Mouse (Mus musculus) gastrocnemius, adult 8-10 months (tissue): Measurements from ENCODE around the gene 2310033P09Rik. TPM values are rescaled to one million over a fixed set of nuclear protein-coding genes. Genes with fewer than 3 reads are reported as not detected.

ENCODE experiments used
- DNase-seq, 2 experiments: peaks; one replicate each; pipeline ENCODE4 v3.0.0; 2022; ENCODE audit warnings: low spot score in 2 of 2
- total RNA-seq, 4 experiments: library from RNA; stranded (reverse); gene quantifications; 2 replicates each; pipeline ENCODE4 v1.2.4; 2022

Gene 2310033P09Rik
- 1 to 10 TPM; 1.9 to 3.1 (median 2.5) TPM for total RNA-seq

- peak; percentile 80 to 88 for DNase-seq
These were observed at the start of gene 2310033P09Rik for GRCm38 (mm10) chr11:59208153-59208831. Gene 2310033P09Rik (plus strand): TSS chr11:59208321.

GRCm38 (mm10) chr11:59159099-59159498, 49.0 kb upstream of the 2310033P09Rik start:
- DNase-seq = no peak

- no peak for DNase-seq
These were observed 48.6 kb upstream of the 2310033P09Rik start for GRCm38 (mm10) chr11:59159558-59159957.

- DNase-seq = peak; percentile 31 to 61
These were observed 46.7 kb upstream of the 2310033P09Rik start for GRCm38 (mm10) chr11:59161398-59161797.

- no peak for DNase-seq
These were observed 45.5 kb upstream of the 2310033P09Rik start for GRCm38 (mm10) chr11:59162443-59163254.

GRCm38 (mm10) chr11:59163255-59164236, 44.6 kb upstream of the 2310033P09Rik start, which contains the start of gene Iba57:
Gene Iba57 (minus strand): TSS chr11:59163739.
- peak; percentile 97 to 99 for DNase-seq

GRCm38 (mm10) chr11:59164384-59164783, 43.7 kb upstream of the 2310033P09Rik start:
- DNase-seq = no peak

GRCm38 (mm10) chr11:59165616-59166241, 42.4 kb upstream of the 2310033P09Rik start:
- no peak for DNase-seq

GRCm38 (mm10) chr11:59169807-59170206, 38.3 kb upstream of the 2310033P09Rik start:
- no peak for DNase-seq

GRCm38 (mm10) chr11:59170549-59170948, 37.6 kb upstream of the 2310033P09Rik start:
- no peak for DNase-seq

- DNase-seq = no peak
These were observed 33.8 kb upstream of the 2310033P09Rik start for GRCm38 (mm10) chr11:59174189-59174838.

GRCm38 (mm10) chr11:59176475-59176874, 31.6 kb upstream of the 2310033P09Rik start:
- DNase-seq = no peak

- DNase-seq = no peak
These were observed 31.2 kb upstream of the 2310033P09Rik start for GRCm38 (mm10) chr11:59176921-59177320.

- peak; percentile 43 to 60 for DNase-seq
These were observed 25.2 kb upstream of the 2310033P09Rik start, which contains the start of gene Gjc2 for GRCm38 (mm10) chr11:59182864-59183331. Gene Gjc2 (minus strand): TSS chr11:59183213.

GRCm38 (mm10) chr11:59183821-59184220, 24.3 kb upstream of the 2310033P09Rik start:
- DNase-seq = peak; percentile 65 to 76

- DNase-seq = no peak
These were observed 22.6 kb upstream of the 2310033P09Rik start for GRCm38 (mm10) chr11:59185490-59185889.

GRCm38 (mm10) chr11:59187706-59188105, 20.4 kb upstream of the 2310033P09Rik start:
- DNase-seq = no peak

GRCm38 (mm10) chr11:59191231-59192058, 16.7 kb upstream of the 2310033P09Rik start:
- DNase-seq = peak; percentile 80 to 87

- no peak for DNase-seq
These were observed 16.1 kb upstream of the 2310033P09Rik start, which contains the start of gene Guk1 for GRCm38 (mm10) chr11:59192059-59192386. Gene Guk1 (minus strand): TSS chr11:59192212.
